Mouse (Mus musculus) layer of hippocampus, adult 8-10 months (tissue): ENCODE data around the gene Ccdc144b. TPM values are rescaled to one million over a fixed set of nuclear protein-coding genes. Genes with fewer than 3 reads are reported as not detected.

Experiments
- total RNA-seq, 4 experiments: library from RNA; stranded (reverse); gene quantifications; 2 replicates each; pipeline ENCODE4 v1.2.4; 2022

Ccdc144b gene
- total RNA-seq, 4 experiments from 2014 or later: not detected

Other genes starting within 250 kb of the Ccdc144b start
- gene Dcun1d1, start 116.1 kb downstream of the Ccdc144b start, total RNA-seq: 10 to 100 TPM; 68.4 to 81.5 (median 72.8) TPM
- gene Mccc1, start 52.9 kb downstream of the Ccdc144b start, total RNA-seq: 10 to 100 TPM; 33.2 to 47.1 (median 39.3) TPM
- gene Acad9, start 12.4 kb upstream of the Ccdc144b start, total RNA-seq: 10 to 100 TPM; 37.1 to 59.0 (median 44.3) TPM
- 10 to 100 TPM; 15.1 to 19.7 (median 18.2) TPM for gene D3Ertd254e, start 97.5 kb upstream of the Ccdc144b start, total RNA-seq
- gene Qrfpr, start 168.8 kb upstream of the Ccdc144b start, total RNA-seq: 1 to 10 TPM in 3 of 4 experiments, under 1 TPM in 1; 0.61 to 2.3 (median 1.7) TPM